ENCODE assay signal across 17 mouse cellular contexts in the genomic region with DNA sequence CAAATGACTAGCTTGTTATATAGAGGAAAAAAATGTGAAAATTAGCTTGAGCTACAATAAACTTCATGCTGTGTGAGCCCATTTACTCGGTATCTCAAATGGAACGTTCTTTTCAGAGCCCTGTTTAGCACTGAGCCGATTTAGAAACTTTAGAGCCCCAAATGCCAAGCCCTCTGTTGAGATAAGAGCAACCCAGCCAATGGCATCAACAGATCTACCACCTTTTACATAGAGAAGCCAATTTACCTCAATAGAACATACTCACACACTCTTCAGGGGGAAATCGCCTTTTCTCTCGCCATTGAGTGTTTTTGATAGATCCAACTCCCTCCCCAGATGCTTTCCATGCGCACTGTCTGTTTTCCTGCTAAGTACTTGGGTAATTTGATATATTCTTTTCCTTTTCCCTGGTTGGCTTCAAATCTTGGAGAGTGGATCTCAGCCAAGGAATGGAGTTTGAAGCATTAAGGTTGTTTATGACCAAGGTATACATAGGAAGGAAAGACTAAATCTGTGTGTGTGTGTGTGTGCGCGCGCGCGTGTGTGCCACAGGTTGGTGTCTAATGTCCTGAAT.
DNase-seq lines count a peak whose midpoint lies in the region; ATAC-seq and TF ChIP-seq lines count a peak whose summit lies in the region.
"Had no signal": no experiment of that assay in that cellular context is flagged by ENCODE, and none has a peak within 500 bp of the region (broad histone marks: within the 10 kb centered on the region; RNA-seq: fewer than 3 reads in every experiment).

No protein-coding gene starts in this region.

- no peak for DNase-seq in intestine, embryonic 14.5 days (ENCODE audit: low spot score)
- DNase-seq in lung, postnatal 0 days (ENCODE audit: low spot score): no peak
- peak; percentile 78 for DNase-seq in forelimb bud, embryonic 11.5 days (ENCODE audit: low read depth, low spot score)
- no peak for DNase-seq in heart, adult 8-10 months (ENCODE audit: low spot score)
- DNase-seq: adrenal gland, postnatal 14 days; B cell, adult 2 months; cerebellum, adult 9-11 months; forebrain, postnatal 0 days; gastrocnemius, postnatal 14 days; kidney, postnatal 14 days had no signal

- peaks cover 30% of the 10 kb centered on the region for H3K4me1 ChIP-seq in intestine, embryonic 14.5 days (replicated peaks; ENCODE audit: control insufficient read depth, insufficient read depth, low read length)
- H3K4me1 ChIP-seq in intestine, postnatal 0 days (replicated peaks; ENCODE audit: control insufficient read depth, insufficient read depth, low read length): no peaks in the 10 kb centered on the region
- peaks cover 30% of the 10 kb centered on the region for H3K4me1 ChIP-seq in lung, embryonic 15.5 days
- no peaks in the 10 kb centered on the region for H3K4me1 ChIP-seq in lung, postnatal 0 days (ENCODE audit: insufficient read depth, low read depth, low read length)
- peaks cover 12% of the 10 kb centered on the region; the same call in 1 of the 2 replicates for H3K4me1 ChIP-seq in neural tube, embryonic 14.5 days (ENCODE audit: control insufficient read depth, insufficient read depth, low read length)
- peaks cover 44% of the 10 kb centered on the region for H3K4me1 ChIP-seq in midbrain, embryonic 13.5 days (replicated peaks)

- WGBS in intestine, embryonic 14.5 days: 41% methylated on average over 11 of the region's 11 CpGs
- WGBS in intestine, postnatal 0 days: 55% methylated on average over 11 of the region's 11 CpGs
- 51% methylated on average over 11 of the region's 11 CpGs for WGBS in lung, embryonic 15.5 days
- 51% methylated on average over 11 of the region's 11 CpGs for WGBS in lung, postnatal 0 days
- WGBS in neural tube, embryonic 14.5 days: 65% methylated on average over 11 of the region's 11 CpGs
- WGBS in midbrain, embryonic 13.5 days: 81% methylated on average over 11 of the region's 11 CpGs

- no peak overlapping the region for H3K9ac ChIP-seq in intestine, embryonic 14.5 days (ENCODE audit: low read length)
- no peak overlapping the region for H3K9ac ChIP-seq in intestine, postnatal 0 days (ENCODE audit: low read depth, low read length)
- no peak overlapping the region for H3K9ac ChIP-seq in lung, embryonic 15.5 days
- H3K9ac ChIP-seq in lung, postnatal 0 days (replicated peaks; ENCODE audit: low read depth): no peak overlapping the region
- H3K9ac ChIP-seq in neural tube, embryonic 14.5 days (replicated peaks; ENCODE audit: low read depth, low read length): no peak overlapping the region
- H3K9ac ChIP-seq in midbrain, embryonic 13.5 days (replicated peaks): no peak overlapping the region
- H3K9ac ChIP-seq: forebrain, postnatal 0 days; heart, embryonic 12.5 days; liver, embryonic 14.5 days had no signal

- H3K27me3 ChIP-seq in intestine, embryonic 14.5 days (replicated peaks; ENCODE audit: control insufficient read depth, insufficient read depth, low read length): no peaks in the 10 kb centered on the region
- H3K27me3 ChIP-seq in intestine, postnatal 0 days (replicated peaks; ENCODE audit: control insufficient read depth, insufficient read depth, low read length): no peaks in the 10 kb centered on the region
- H3K27me3 ChIP-seq in lung, embryonic 15.5 days: no peaks in the 10 kb centered on the region
- H3K27me3 ChIP-seq in lung, postnatal 0 days (replicated peaks; ENCODE audit: insufficient read depth, low read length): no peaks in the 10 kb centered on the region
- no peaks in the 10 kb centered on the region for H3K27me3 ChIP-seq in neural tube, embryonic 14.5 days (ENCODE audit: control insufficient read depth, insufficient read depth, low read length)
- H3K27me3 ChIP-seq in midbrain, embryonic 13.5 days: no peaks in the 10 kb centered on the region
- H3K27me3 ChIP-seq: heart, embryonic 12.5 days had no signal

- no peaks in the 10 kb centered on the region for H3K9me3 ChIP-seq in intestine, embryonic 14.5 days (ENCODE audit: control insufficient read depth, low read length)
- no peaks in the 10 kb centered on the region for H3K9me3 ChIP-seq in intestine, postnatal 0 days (ENCODE audit: control insufficient read depth)
- no peaks in the 10 kb centered on the region for H3K9me3 ChIP-seq in lung, embryonic 15.5 days
- no peaks in the 10 kb centered on the region for H3K9me3 ChIP-seq in lung, postnatal 0 days (ENCODE audit: low read length)
- no peaks in the 10 kb centered on the region for H3K9me3 ChIP-seq in neural tube, embryonic 14.5 days (ENCODE audit: control insufficient read depth, low read length)
- H3K9me3 ChIP-seq in midbrain, embryonic 13.5 days: no peaks in the 10 kb centered on the region
- H3K9me3 ChIP-seq: heart, embryonic 12.5 days had no signal

- TF ChIP-seq CTCF in intestine, postnatal 0 days (IDR thresholded peaks at IDR 0.05; ENCODE audit: low read depth): no peak
- no peak for TF ChIP-seq CTCF in lung, postnatal 0 days (IDR thresholded peaks at IDR 0.05)

- TF ChIP-seq EP300 in lung, postnatal 0 days (IDR thresholded peaks at IDR 0.05): no peak

- no peak overlapping the region for H3K4me3 ChIP-seq in intestine, embryonic 14.5 days (ENCODE audit: low read depth, low read length)
- no peak overlapping the region for H3K4me3 ChIP-seq in intestine, postnatal 0 days (ENCODE audit: low read depth, low read length)
- no peak overlapping the region for H3K4me3 ChIP-seq in lung, embryonic 15.5 days
- H3K4me3 ChIP-seq in lung, postnatal 0 days (ENCODE audit: low read depth, low read length): no peak overlapping the region
- H3K4me3 ChIP-seq in neural tube, embryonic 14.5 days (ENCODE audit: low read depth, low read length): no peak overlapping the region
- H3K4me3 ChIP-seq in midbrain, embryonic 13.5 days (replicated peaks): no peak overlapping the region
- H3K4me3 ChIP-seq: erythroblast, embryonic 14.5 days; heart, embryonic 12.5 days had no signal

- peak overlapping the region; percentile 37 for H3K4me2 ChIP-seq in intestine, embryonic 14.5 days (ENCODE audit: low read length)
- H3K4me2 ChIP-seq in intestine, postnatal 0 days (replicated peaks; ENCODE audit: low read depth): no peak overlapping the region
- no peak overlapping the region for H3K4me2 ChIP-seq in lung, embryonic 15.5 days
- no peak overlapping the region for H3K4me2 ChIP-seq in lung, postnatal 0 days (replicated peaks; ENCODE audit: low read depth, low read length)
- no peak overlapping the region for H3K4me2 ChIP-seq in neural tube, embryonic 14.5 days (ENCODE audit: low read depth, low read length)
- H3K4me2 ChIP-seq in midbrain, embryonic 13.5 days (replicated peaks): no peak overlapping the region
- H3K4me2 ChIP-seq: heart, embryonic 12.5 days had no signal

- H3K27ac ChIP-seq in intestine, embryonic 14.5 days (ENCODE audit: low read depth): 0 out of 2 replicates have a peak overlapping the region, but pooled peaks have one; percentile 43
- H3K27ac ChIP-seq in intestine, postnatal 0 days (ENCODE audit: low read depth, low read length): no peak overlapping the region
- peak overlapping the region; percentile 10; the same call in 1 of the 2 replicates for H3K27ac ChIP-seq in lung, embryonic 15.5 days
- H3K27ac ChIP-seq in lung, postnatal 0 days (ENCODE audit: low read length): no peak overlapping the region
- H3K27ac ChIP-seq in neural tube, embryonic 14.5 days (ENCODE audit: low read depth, low read length): 0 out of 2 replicates have a peak overlapping the region, but pooled peaks have one; percentile 3
- H3K27ac ChIP-seq in midbrain, embryonic 13.5 days: no peak overlapping the region
- H3K27ac ChIP-seq: liver, embryonic 14.5 days had no signal

- H3K36me3 ChIP-seq in intestine, embryonic 14.5 days (ENCODE audit: control insufficient read depth, insufficient read depth, low read length): no peaks in the 10 kb centered on the region
- no peaks in the 10 kb centered on the region for H3K36me3 ChIP-seq in intestine, postnatal 0 days (ENCODE audit: control insufficient read depth, insufficient read depth)
- H3K36me3 ChIP-seq in lung, embryonic 15.5 days: no peaks in the 10 kb centered on the region
- no peaks in the 10 kb centered on the region for H3K36me3 ChIP-seq in lung, postnatal 0 days (ENCODE audit: insufficient read depth, low read length)
- no peaks in the 10 kb centered on the region for H3K36me3 ChIP-seq in neural tube, embryonic 14.5 days (ENCODE audit: control insufficient read depth, insufficient read depth, low read length)
- H3K36me3 ChIP-seq in midbrain, embryonic 13.5 days: no peaks in the 10 kb centered on the region

- no peak for ATAC-seq in intestine, embryonic 14.5 days (replicated peaks; ENCODE audit: low FRiP score, low TSS enrichment, low read depth)
- ATAC-seq in intestine, postnatal 0 days: no peak
- ATAC-seq in lung, embryonic 15.5 days (ENCODE audit: borderline replicate concordance, extremely low read depth, low FRiP score, low TSS enrichment): no peak
- ATAC-seq in lung, postnatal 0 days: no peak
- no peak for ATAC-seq in neural tube, embryonic 14.5 days (ENCODE audit: low read depth)
- ATAC-seq in midbrain, embryonic 13.5 days: no peak
- ATAC-seq: forebrain, postnatal 0 days had no signal

Comparison
In these comparisons a context has a peak if more than half of its experiments do, and no peak if none do; other contexts are left out.
1. H3K27ac ChIP-seq: peak in intestine, embryonic 14.5 days (single experiment), lung, embryonic 15.5 days (single experiment) and neural tube, embryonic 14.5 days (single experiment); none in intestine, postnatal 0 days (single experiment), lung, postnatal 0 days (single experiment) and midbrain, embryonic 13.5 days (single experiment).